Mouse (Mus musculus) layer of hippocampus, adult 18-20 months (tissue): ENCODE results near the gene Mrtfa. TPM values are rescaled to one million over a fixed set of nuclear protein-coding genes. Genes with fewer than 3 reads are reported as not detected.

Experiments
- DNase-seq, 2 experiments: peaks; one replicate each; pipeline ENCODE4 v3.0.0; 2022; ENCODE audit warnings: low spot score in 2 of 2
- total RNA-seq, 2 experiments: library from RNA; stranded (reverse); gene quantifications; 2 replicates each; pipeline ENCODE4 v1.2.3; 2021

The Mrtfa gene
- total RNA-seq, 2 experiments from 2014 or later, result 102 to 104 TPM

- no peak for DNase-seq
Measured at GRCm38 (mm10) chr15:81072748-81073147, 117.8 kb downstream of the Mrtfa start.

- DNase-seq, result no peak
Measured at GRCm38 (mm10) chr15:81070470-81070869, 120.1 kb downstream of the Mrtfa start.

DNA sequence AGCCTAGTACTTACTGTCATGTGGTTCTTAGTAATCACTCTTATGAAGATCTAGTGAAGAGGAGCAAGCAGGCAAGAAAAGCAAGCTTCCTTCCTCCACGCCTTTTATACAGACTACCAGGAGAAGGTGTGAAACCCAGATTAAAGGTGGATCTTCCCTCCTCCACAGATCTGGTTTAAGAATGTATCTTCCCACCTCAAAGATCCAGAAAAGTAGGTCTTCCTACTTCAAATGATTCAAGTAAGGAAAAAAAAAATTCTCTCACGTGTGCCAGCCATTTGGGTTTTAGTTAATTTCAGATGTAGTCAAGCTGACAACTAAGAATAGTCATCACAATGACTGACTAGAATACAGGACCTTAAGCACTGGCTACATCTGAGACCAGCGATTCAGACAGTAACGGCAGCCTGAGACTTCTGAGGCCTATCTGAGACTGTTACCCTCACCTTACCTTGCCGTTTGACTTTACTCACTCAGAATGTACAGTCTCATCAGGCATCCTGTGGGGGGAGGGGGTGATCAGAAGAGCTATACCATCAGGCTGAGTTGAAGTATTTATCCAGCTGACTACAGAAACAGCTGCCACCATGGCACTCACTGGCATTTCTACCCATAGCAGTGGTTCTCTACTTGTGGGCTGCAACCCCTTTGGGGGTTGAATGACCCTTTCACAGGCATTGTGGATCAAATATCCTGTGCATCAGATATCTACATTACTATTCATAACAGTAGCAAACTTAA is 121.7 kb downstream of the Mrtfa start:
- DNase-seq, result no peak

DNA sequence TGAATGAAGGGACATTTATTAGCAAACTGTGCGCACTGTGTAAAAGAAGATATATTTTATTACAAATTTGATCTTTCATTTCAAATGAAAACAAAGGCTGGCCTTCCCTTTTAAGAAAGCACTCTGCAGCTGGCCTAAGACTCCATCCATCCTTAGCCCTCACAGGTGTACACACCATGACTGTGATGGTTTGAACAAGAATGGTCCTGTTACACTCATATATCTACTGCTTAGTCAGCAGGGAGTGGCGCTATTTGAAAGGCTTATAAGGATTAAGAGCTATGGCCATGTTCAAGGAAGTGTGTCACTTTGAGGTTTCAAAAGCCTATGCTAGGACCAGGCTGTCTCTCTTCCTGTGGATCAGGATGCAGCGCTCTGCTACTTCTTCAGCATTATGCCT is 122.8 kb downstream of the Mrtfa start:
- no peak for DNase-seq

DNA sequence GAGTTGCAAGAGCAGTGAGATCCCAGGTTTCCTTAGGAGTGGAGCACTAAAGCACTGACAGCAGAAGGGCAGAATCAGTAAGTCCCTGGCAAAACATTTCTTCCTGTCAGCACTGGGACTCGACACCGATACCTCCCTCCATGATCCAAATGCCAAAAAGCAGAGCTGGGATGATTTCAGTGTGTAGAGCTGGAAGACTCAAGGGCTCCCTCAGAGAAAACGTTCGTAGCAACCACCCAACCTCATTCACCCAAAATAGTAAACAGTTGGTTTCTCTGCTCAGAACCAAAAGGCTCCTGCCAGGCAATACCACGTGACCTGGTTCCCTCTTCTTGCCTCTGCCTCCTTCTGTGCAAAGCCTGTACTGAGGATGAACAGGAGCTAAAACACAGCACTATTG is 123.6 kb downstream of the Mrtfa start:
- peak in 1 of 2 experiments; percentile 67 for DNase-seq

DNA sequence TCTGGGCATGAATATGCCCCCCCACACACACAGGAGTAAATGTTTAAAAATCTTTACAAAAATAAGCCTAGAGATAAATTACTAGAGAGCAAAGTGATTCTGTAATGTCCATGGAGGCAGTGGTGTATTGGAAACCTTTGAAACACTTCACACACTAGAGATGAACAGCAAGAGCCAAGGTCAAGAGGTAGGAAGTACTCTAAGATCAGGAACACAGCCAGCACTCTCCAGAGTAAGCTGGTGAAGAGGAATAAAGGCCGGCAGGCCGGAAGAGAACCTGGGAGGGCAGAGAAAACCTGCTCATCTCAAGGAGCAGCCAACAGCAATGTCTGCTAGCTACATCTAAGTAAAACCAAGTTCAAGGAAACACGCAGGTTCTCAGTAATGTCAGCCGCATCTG is 125.9 kb downstream of the Mrtfa start:
- DNase-seq, result no peak

DNA sequence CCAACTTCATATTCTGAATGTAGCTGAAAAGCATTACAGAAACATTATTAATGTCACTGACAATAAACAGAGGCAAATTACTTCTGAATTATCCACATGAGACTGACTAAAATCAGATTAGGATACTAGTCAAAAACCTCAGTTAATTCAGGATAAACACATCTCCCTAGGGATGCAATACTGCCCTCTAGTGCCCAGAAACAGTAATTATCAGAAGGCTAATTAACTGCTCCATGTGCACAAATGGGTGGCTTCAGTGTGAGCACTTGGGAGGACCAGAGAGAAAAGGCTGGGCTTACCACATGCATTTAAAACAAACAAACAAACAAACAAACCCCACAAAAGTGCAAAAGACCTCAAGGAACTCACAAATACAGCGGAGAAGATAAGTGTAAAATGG is 126.4 kb downstream of the Mrtfa start:
- DNase-seq, result peak in 1 of 2 experiments; percentile 70

DNA sequence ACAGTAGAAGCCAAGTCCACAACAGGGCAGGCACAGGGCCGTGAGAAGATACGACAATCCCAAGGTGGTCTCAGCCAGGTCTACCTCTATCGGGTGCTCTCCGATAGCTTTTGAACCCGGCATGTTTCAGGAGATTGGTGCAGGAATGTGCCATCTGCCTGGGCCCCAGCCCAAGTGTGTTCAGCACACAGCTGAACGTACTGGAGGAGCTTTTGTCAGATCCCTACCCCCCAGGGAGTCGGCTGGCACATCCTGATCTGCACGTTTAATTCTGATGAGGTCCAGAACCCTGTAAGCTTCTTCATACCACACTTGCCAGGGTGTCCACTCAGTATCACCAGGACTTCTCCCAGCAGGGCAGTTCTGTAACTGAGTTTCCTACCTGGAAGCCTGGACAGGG is 127.9 kb downstream of the Mrtfa start:
- peak in 1 of 2 experiments; percentile 65 for DNase-seq

DNA sequence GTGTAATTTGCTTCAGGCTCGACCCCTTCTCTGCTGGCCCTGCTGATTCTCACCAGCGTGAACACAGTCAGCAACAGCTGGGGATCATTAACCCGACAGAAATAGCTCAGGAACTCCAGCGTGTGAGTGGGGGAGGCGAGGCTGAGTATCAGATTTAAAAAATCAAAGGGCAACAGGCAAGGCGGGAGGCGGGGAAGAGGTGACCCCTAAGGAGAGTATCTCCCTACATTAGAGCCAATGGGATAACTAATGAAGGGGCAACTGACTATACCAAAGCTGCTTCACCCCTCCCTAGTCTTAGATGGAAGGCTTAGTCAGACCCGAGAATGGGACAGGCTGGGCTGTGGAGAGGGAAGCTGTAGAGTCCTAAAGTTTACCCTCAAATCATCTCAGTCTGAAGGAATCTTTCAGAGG is 128.4 kb downstream of the Mrtfa start:
- DNase-seq, result no peak

GRCm38 (mm10) chr15:81060975-81061374 is 129.6 kb downstream of the Mrtfa start:
- no peak for DNase-seq

GRCm38 (mm10) chr15:81057736-81058135 is 132.8 kb downstream of the Mrtfa start:
- no peak for DNase-seq

DNA sequence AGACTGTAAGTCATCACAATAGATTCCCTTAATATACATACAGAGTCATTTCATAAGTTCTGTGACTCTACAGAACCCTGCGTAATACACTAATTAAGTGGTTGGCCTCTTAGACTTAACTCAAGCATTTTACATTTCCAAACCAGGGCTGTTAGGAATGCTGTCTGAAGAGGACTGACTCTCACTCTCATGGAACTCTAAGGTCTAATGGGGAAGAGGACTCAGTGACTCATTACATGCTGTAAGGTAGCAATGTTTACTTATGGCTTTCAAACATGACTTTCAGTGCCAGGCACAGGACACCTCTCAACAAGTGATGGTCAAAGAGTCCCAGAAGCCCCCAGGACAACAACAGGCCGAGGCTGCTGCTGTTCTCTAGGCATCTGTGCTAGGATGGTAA is 135.1 kb downstream of the Mrtfa start:
- no peak for DNase-seq

- DNase-seq, result no peak
Measured at GRCm38 (mm10) chr15:81052491-81052890, 138.1 kb downstream of the Mrtfa start.

- no peak for DNase-seq
Measured at GRCm38 (mm10) chr15:81050488-81050887, 140.1 kb downstream of the Mrtfa start.

- no peak for DNase-seq
Measured at GRCm38 (mm10) chr15:81049401-81050053, 141.0 kb downstream of the Mrtfa start.

DNA sequence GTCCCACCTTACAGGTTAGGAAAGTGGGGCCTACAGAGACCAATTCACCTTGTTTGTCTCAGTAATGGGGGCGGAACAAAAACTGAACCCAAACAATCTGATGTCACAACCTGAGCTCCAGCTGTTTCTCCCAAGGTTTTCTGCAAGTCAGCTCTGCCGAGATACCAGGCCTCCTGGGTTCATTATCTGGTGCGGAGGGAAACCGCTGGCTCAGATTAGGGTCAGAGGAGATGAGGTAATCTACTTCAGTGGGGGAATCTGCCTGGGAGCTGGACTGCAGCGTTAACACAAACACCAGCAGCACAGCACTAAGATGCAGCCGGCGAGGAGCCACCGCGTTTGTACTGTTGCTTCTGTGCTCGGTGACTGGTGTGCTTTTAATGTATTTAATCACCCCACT is 143.1 kb downstream of the Mrtfa start:
- DNase-seq, result no peak

DNA sequence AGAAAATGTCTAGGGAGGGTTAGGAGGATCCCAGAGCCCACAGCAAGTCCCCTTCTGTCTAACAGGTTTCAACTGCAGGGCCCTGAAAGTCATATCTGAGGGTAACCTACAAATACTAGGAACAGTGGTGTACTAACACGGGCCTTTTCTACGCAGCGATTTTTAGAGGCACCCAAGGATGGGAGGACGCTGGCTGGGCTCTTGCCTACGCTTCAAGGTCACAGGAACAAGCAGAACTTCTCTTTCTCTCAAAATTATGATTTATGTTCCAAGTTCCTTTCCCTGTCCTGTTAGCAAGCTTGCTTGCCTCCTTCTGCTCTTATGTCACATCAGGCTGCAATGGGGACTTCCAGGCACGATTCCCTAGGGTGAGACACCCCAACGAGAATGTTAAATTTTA is 144.5 kb downstream of the Mrtfa start:
- DNase-seq, result no peak

DNA sequence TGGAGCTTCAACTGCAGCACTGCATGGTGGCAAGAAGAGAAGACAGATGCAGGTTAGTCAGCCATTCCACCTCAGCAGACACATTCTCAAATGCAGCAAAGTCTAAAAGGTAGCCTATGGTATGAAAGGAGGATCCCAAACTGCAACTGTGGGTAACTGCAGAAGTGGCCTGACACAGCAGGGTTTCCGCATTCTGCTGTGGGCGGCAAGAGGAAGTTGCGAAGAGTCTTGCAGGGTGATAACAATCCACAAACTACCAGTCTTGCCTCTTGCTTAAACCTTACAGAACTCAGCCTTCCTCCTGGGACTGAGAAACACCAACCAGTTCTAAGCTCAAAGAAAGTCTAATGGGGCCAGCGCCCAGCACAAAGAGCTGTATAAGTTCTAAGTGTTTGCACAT is 145.2 kb downstream of the Mrtfa start:
- DNase-seq, result no peak

DNA sequence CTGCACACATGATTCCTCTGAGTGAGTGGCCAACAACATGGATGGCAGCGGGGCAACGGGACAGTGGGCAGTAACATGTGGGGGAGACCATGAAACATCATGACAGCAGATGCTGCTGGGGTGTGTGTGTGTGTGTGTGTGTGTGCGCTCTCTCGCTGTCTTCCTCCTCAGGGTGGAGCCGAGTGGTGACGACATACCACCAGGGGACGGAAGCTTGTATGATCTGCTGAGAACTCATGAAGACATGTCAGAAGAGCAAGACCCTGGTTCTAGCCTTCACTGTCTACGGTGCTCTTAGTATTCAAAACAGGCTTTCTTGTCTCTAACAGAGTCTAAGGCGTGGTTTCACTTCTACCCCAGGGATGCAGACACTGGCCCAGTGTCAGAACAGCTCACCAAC is 146.1 kb downstream of the Mrtfa start:
- DNase-seq, result no peak

- DNase-seq, result peak in 1 of 2 experiments; percentile 60
Measured at GRCm38 (mm10) chr15:81042276-81042931, 148.2 kb downstream of the Mrtfa start.

DNA sequence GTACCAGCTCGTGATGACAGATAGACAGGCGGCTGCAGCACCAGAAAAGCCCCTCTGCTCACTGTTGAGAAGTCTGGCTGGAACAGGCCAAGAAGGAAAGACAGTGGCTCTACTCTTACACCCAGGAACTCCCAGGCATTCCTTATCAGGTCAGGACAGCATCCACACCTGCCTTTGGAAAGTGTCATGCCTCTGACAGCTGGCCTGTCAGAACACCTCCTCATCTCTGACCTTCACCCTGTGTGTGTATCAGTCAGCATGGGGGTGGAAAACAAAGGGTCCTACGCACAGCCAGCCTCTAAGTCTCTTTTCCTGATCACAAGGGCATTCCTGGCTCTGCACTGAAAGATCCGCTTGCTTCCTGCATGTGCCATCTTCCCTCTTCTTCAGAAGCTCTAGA is 148.8 kb downstream of the Mrtfa start:
- no peak for DNase-seq

DNA sequence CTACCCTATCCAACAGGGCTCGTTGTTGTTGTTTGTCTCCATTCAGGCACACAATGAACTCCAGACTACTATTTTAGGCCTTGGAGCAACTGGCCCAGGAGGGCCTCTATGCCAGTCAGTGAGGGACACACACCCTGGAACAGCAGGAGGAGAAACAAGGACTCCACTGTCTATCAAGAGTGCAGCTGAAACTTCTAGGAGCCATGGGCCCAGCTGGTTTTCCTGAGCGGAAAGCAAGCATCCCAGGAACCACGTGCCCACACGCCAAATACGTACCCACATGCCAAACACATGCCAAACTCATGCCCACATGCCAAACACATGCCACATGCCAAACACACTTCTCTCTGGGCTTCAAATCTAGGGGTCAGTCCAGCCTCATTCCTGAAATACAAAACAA is 152.1 kb downstream of the Mrtfa start:
- no peak for DNase-seq
